Mouse (Mus musculus) erythroid progenitor cell, adult 5-6 weeks (primary cell): Measurements from ENCODE around the gene Bcar3. TPM values are rescaled to one million over a fixed set of nuclear protein-coding genes. Genes with fewer than 3 reads are reported as not detected.
"Not testable (repeated sequence)": the region's sequence is repeated elsewhere in the genome, so short reads cannot be mapped to it uniquely, and the experiment has no call there.

Experiments
- ATAC-seq: replicated peaks from 2 replicates; pipeline ENCODE4 v1.8.0; 2016; ENCODE audit warnings: moderate number of reproducible peaks, mild to moderate bottlenecking, moderate TSS enrichment, inconsistent platforms; ENCODE audit not compliant: poor library complexity, low FRiP score, severe bottlenecking
- total RNA-seq, 2 experiments: library from RNA; stranded (forward) in 1 of 2; stranded (reverse) in 1 of 2; fragments of 150-400 nt in 1 of 2; fragments of 186-747, 209-891 nt in 1 of 2; gene quantifications; 2 replicates each; pipeline versions ENCODE4 v1.2.3 to v1.2.4; 2015 to 2017; ENCODE audit warnings: low replicate concordance in 2 of 2

The Bcar3 gene
- total RNA-seq (2015; ENCODE audit: low replicate concordance) (0.72 TPM in 1 of 2 replicates, not detected in the other), total RNA-seq (2017; ENCODE audit: low replicate concordance) (2.6 TPM in 1 of 2 replicates, not detected in the other)

GRCm38 (mm10) chr3:122293954-122294850 is at the start of gene Bcar3:
Gene Bcar3, plus strand, starts transcription at chr3:122294136.
- 0 out of 2 replicates have a peak, but pooled peaks have one; percentile 37 for ATAC-seq

DNA sequence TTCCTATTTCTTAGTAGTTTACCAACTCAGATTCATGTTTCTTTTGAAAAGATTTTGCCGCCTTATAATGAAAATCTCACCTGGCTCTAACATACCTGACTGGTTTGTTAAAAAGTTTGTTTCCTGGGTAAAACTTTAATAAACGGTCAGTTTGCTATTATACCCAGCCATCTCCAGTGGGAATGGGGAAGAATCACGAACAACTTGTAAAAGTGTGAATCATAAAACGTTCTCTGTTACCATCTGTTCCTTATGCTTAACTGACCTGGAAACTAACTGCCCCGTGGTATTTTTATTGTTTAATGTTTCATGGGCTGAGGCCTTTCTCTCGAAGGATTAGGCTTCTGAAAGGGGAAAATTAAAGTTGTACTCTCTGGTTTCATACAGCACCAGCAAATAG is 49.2 kb upstream of the Bcar3 start:
- ATAC-seq, result no peak

DNA sequence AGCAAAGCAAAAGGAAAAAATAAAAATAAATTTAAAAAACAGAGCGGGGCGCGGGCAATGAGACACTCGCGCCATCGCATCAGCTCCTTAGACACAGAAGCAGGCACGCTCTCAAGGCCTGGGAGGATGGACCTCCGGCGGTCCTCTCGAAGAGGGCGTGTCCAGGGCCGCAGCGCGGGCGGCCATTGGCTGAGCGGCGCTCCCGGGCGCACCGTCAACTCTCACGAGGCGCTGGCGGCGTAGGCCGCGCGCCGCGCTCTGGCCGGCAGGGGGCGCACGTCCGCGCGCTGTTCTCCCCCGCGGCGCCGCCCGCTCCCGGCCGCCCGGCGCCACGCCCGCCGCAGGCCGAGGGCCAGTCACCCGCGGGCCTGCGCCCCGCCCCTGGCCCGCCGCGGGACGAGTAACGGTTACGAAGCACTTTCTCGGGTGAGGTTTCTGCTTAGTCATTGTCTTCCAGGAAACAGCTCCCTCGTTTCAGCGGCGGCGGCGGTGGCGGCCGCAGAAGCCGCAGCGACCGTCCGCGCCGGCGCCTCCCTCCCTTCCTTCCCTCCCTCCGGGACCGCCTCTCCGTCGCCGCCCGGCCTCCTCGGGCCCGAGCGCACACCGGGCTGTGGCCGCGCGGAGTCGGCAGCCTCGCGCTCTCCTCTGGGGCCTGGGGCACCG is 48.6 kb upstream of the Bcar3 start, which contains the start of gene Gclm:
Gene Gclm, plus strand, starts transcription at position 343 of the 663 bp plus-strand sequence.
- ATAC-seq, result peak; percentile 81

DNA sequence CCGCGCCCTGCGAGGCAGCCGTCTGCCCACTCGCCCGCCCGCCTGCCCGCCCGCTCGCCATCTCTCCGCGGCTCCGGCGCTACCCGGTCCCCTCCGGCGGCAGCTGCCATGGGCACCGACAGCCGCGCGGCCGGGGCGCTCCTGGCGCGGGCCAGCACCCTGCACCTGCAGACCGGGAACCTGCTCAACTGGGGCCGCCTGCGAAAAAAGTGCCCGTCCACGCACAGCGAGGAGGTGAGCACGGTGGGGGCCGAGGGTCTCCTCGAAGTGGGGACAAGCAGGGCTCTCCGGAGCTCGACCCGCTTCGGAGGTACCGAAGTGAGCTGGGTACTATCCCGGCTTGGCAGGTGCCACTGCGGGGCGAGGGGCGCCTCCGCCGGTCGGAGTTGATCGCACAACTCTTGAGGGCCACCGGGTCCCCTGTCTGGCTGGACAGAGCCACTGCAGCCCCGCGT is 48.0 kb upstream of the Bcar3 start:
- 0 out of 2 replicates have a peak, but pooled peaks have one; percentile 7 for ATAC-seq

GRCm38 (mm10) chr3:122246406-122246805 is 47.5 kb upstream of the Bcar3 start:
- no peak for ATAC-seq

- ATAC-seq, result peak; percentile 72
Measured at GRCm38 (mm10) chr3:122246986-122247767, 46.8 kb upstream of the Bcar3 start.

GRCm38 (mm10) chr3:122247768-122248100 is 46.2 kb upstream of the Bcar3 start:
- peak; percentile 54 for ATAC-seq

GRCm38 (mm10) chr3:122252466-122253253 is 41.3 kb upstream of the Bcar3 start:
- no peak for ATAC-seq

DNA sequence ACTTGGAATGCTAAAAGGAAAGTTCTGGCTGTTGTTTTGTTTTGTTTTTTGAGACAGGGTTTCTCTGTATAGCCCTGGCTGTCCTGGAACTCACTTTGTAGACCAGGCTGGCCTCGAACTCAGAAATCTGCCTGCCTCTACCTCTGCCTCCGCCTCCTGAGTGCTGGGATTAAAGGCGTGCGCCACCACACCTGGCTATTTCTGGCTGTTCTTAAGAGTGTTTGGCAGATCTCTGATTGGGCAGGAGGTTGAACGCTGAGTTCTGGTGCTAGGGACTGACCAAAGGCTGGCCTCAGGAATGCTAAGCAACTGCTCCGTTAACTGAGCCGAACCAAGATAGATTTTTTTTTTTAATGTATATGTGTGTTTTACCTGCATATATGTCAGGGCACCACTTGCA is 39.9 kb upstream of the Bcar3 start:
- ATAC-seq, result not testable (repeated sequence)

DNA sequence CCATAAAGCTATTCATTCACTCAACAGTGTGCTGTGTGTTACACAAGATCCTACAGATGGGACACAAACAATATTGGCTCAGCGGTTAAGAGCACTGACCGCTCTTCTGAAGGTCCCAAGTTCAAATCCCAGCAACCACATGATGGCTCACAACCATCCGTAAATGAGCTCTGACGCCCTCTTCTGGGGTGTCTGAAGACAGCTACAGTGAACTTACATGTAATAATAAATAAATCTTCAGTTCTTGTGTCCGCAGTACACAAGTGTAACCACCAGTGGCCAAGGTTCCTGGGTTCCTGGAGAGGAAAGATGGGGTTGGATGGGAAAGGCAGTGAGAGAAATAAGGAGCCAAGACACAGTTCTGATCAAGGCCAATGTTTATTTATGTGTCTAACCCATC is 23.9 kb upstream of the Bcar3 start:
- ATAC-seq, result no peak

- not testable (repeated sequence) for ATAC-seq
Measured at GRCm38 (mm10) chr3:122272565-122272964, 21.4 kb upstream of the Bcar3 start.

DNA sequence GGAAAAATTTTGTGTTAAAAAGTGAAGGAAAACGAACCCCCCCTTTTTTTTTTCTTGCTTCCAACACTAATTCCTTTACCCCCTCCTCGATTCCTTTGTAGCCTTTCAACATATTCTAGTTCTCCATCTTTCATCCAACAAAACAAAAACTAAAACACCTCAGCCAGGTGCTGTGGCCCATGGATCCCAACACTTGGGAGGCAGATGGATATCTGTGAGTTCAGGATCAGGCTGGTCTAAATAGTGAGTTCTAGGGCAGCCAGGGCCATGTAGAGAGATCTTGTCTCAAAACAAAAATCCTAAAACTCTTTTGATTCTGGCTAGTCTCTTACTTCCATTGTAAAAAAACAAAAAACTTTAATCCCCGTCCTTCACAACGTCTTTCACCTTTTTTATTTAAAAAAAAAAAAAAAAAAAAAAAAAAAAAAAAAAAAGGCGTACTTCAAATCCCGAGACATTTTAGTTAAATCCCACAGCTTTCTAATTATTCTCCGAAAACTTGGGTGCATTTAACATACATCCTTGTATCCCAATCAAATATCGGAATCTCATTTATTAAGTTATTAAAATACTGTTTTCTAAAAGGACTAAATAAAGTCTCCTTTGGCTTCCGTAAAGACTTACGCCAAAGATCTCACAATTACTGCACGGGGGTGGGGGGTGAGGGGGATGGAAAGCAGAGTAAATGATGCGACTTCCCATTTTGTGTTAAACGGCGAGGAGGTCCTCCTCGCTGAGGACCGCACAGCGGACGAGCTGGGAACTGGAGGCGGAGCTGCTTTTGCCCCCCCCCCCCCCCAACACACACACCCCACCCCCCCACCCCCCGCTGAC is 20.3 kb upstream of the Bcar3 start:
- no peak for ATAC-seq

- peak; percentile 94 for ATAC-seq
Measured at GRCm38 (mm10) chr3:122274241-122275024, 19.5 kb upstream of the Bcar3 start, which contains the start of gene Dnttip2. Gene Dnttip2, plus strand, starts transcription at chr3:122274388.

- ATAC-seq, result no peak
Measured at GRCm38 (mm10) chr3:122275111-122275510, 18.8 kb upstream of the Bcar3 start.

DNA sequence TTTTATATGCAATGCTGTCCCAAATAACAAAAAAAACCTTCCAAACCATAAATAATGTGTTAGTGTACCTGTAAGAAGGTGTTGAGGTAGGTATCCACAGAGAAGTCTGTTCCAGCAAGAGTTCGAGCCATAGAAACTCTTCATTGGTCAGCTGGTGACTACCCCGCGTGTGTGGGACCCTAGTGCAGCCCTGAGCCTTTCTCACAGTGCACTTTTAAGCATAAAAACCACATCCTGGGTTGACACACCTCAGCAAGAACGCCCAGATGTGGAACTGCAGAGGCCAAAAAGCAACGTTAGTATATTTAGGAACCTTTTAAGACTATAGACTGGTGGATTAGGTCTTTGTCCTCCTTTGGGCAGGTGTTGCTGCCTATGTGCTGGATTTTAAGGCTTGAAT is 6.7 kb upstream of the Bcar3 start:
- no peak for ATAC-seq

GRCm38 (mm10) chr3:122288613-122289195 is 5.2 kb upstream of the Bcar3 start:
- ATAC-seq, result no peak

DNA sequence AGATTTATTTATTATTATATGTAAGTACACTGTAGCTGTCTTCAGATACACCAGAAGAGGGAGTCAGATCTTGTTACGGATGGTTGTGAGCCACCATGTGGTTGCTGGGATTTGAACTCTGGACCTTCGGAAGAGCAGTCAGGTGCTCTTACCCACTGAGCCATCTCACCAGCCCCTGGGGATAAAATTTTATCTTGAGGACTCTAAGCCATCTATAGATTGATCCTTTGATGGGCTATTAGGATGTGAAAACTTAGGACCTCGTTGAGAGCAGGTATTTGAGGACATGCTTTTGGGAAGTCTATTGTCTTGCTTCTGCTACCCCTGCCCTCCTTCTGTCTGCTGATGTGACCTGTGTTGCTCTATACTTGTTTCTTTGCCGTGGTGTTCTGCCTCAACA is 4.6 kb upstream of the Bcar3 start:
- not testable (repeated sequence) for ATAC-seq
